In the genomic region with DNA sequence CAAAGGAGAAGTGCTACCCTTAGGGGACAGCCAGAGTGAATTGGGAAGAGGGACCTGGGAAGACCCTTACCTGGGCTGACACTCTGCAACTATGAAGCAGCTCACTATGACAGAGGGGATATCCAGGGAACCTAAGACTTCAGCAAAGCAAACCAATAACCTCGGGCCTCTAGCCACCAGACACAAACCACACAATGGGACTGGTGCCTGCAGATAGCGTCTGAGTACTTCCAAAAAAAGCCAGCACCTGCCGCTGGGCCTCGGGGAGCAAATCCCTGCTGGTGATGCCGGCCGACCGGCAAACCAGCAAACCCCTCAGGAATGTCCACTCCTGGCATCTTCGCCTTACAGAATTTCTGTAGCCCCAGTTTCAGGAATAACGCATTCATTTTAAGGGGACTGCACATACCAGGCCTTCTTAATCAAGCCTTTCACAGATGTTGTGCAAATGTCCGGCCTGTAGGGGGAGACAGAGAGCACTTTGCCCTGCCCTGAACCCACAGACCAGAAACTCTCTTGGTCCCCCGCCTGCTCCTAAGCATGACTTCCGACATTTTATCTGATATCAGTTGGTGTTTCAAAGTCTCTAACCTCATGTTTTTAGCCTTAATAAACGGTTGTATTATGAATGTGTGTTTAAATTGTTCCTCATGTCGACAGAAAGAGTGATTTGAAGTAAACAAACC, we compare ENCODE assay signal across 9 mouse cellular contexts. TPM values are rescaled to one million over a fixed set of nuclear protein-coding genes. Genes with fewer than 3 reads are reported as not detected.
DNase-seq lines count a peak whose midpoint lies in the region; ATAC-seq and TF ChIP-seq lines count a peak whose summit lies in the region.
"Had no signal": no experiment of that assay in that cellular context is flagged by ENCODE, and none has a peak within 500 bp of the region (broad histone marks: within the 10 kb centered on the region; RNA-seq: fewer than 3 reads in every experiment).

No protein-coding gene starts in this region.

- TF ChIP-seq RAD21 in MEL (IDR thresholded peaks at IDR 0.05; ENCODE audit: low read depth, low read length): no peak

- H3K27ac ChIP-seq in kidney, adult 2 months (ENCODE audit: insufficient read depth, low read depth, low read length): no peak overlapping the region
- H3K27ac ChIP-seq in kidney, embryonic 15.5 days: no peak overlapping the region
- H3K27ac ChIP-seq in MEL (ENCODE audit: control insufficient read depth, low read depth, low read length): no peak overlapping the region
- no peak overlapping the region for H3K27ac ChIP-seq in intestine, embryonic 15.5 days
- H3K27ac ChIP-seq in forebrain, embryonic 13.5 days: no peak overlapping the region
- H3K27ac ChIP-seq: embryonic facial prominence, embryonic 12.5 days had no signal

- no peaks in the 10 kb centered on the region for H3K9me3 ChIP-seq in kidney, embryonic 15.5 days (replicated peaks)
- no peaks in the 10 kb centered on the region for H3K9me3 ChIP-seq in MEL (replicated peaks; ENCODE audit: insufficient read depth, low read length)
- H3K9me3 ChIP-seq in intestine, embryonic 15.5 days: no peaks in the 10 kb centered on the region
- H3K9me3 ChIP-seq in forebrain, embryonic 13.5 days (replicated peaks): no peaks in the 10 kb centered on the region; the same call in 1 of the 2 replicates
- H3K9me3 ChIP-seq: embryonic facial prominence, embryonic 12.5 days had no signal

- DNase-seq in kidney, adult 2 months: peak; percentile 38
- DNase-seq in MEL (ENCODE audit: low read depth, low spot score): peak; percentile 2
- peak; percentile 60 for DNase-seq in adrenal gland, postnatal 25 days

- H3K9ac ChIP-seq in kidney, embryonic 15.5 days: no peak overlapping the region
- no peak overlapping the region for H3K9ac ChIP-seq in MEL (ENCODE audit: control insufficient read depth, low read depth, low read length, poor library complexity, severe bottlenecking)
- no peak overlapping the region for H3K9ac ChIP-seq in intestine, embryonic 15.5 days
- H3K9ac ChIP-seq in forebrain, embryonic 13.5 days: no peak overlapping the region
- H3K9ac ChIP-seq: embryonic facial prominence, embryonic 12.5 days had no signal

- no peak overlapping the region for H3K4me3 ChIP-seq in kidney, adult 2 months (ENCODE audit: insufficient read depth, low read depth, low read length)
- no peak overlapping the region for H3K4me3 ChIP-seq in kidney, embryonic 15.5 days (replicated peaks)
- H3K4me3 ChIP-seq in MEL (ENCODE audit: control insufficient read depth in 1 of 2, insufficient read depth in 1 of 2, low read depth in 2 of 2, low read length in 2 of 2): no peak overlapping the region
- no peak overlapping the region for H3K4me3 ChIP-seq in intestine, embryonic 15.5 days (replicated peaks)
- no peak overlapping the region for H3K4me3 ChIP-seq in forebrain, embryonic 13.5 days
- H3K4me3 ChIP-seq: embryonic facial prominence, embryonic 12.5 days had no signal

- no peak for TF ChIP-seq EP300 in MEL (IDR thresholded peaks at IDR 0.05; ENCODE audit: low read depth in 1 of 2, low read length in 2 of 2)

- H3K4me2 ChIP-seq in kidney, embryonic 15.5 days: no peak overlapping the region
- no peak overlapping the region for H3K4me2 ChIP-seq in intestine, embryonic 15.5 days (replicated peaks)
- no peak overlapping the region for H3K4me2 ChIP-seq in forebrain, embryonic 13.5 days
- H3K4me2 ChIP-seq: embryonic facial prominence, embryonic 12.5 days had no signal

- no peaks in the 10 kb centered on the region for H3K27me3 ChIP-seq in kidney, adult 2 months (replicated peaks; ENCODE audit: control insufficient read depth, insufficient read depth, low read length)
- H3K27me3 ChIP-seq in kidney, embryonic 15.5 days: no peaks in the 10 kb centered on the region
- H3K27me3 ChIP-seq in MEL (ENCODE audit: control insufficient read depth in 1 of 2, insufficient read depth in 2 of 2, low read length in 2 of 2): no peaks in the 10 kb centered on the region
- no peaks in the 10 kb centered on the region for H3K27me3 ChIP-seq in intestine, embryonic 15.5 days (replicated peaks)
- no peaks in the 10 kb centered on the region for H3K27me3 ChIP-seq in forebrain, embryonic 13.5 days

- no peak for TF ChIP-seq POLR2A in kidney, adult 2 months (IDR thresholded peaks at IDR 0.05; ENCODE audit: low read depth, low read length)
- no peak for TF ChIP-seq POLR2A in MEL (IDR thresholded peaks at IDR 0.05; ENCODE audit: control insufficient read depth in 1 of 2, insufficient read depth in 1 of 2, low read depth in 1 of 2, low read length in 2 of 2, poor library complexity in 1 of 2)

- no peaks in the 10 kb centered on the region for H3K4me1 ChIP-seq in kidney, adult 2 months (ENCODE audit: control insufficient read depth, insufficient read depth, low read length)
- H3K4me1 ChIP-seq in kidney, embryonic 15.5 days: peaks cover 26% of the 10 kb centered on the region
- H3K4me1 ChIP-seq in MEL (ENCODE audit: control insufficient read depth in 1 of 2, insufficient read depth in 2 of 2, low read length in 2 of 2): no peaks in the 10 kb centered on the region
- H3K4me1 ChIP-seq in intestine, embryonic 15.5 days (replicated peaks): no peaks in the 10 kb centered on the region
- no peaks in the 10 kb centered on the region for H3K4me1 ChIP-seq in forebrain, embryonic 13.5 days
- H3K4me1 ChIP-seq: embryonic facial prominence, embryonic 12.5 days had no signal

- 54% methylated on average over 14 of the region's 14 CpGs for WGBS in kidney, adult 2 months
- 40% methylated on average over 14 of the region's 14 CpGs for WGBS in kidney, embryonic 15.5 days
- 31% methylated on average over 14 of the region's 14 CpGs for WGBS in intestine, embryonic 15.5 days
- 51% methylated on average over 14 of the region's 14 CpGs for WGBS in forebrain, embryonic 13.5 days

- no peaks in the 10 kb centered on the region for H3K79me2 ChIP-seq in MEL (ENCODE audit: control insufficient read depth, insufficient read depth, low read length, poor library complexity)

- H3K36me3 ChIP-seq in kidney, adult 2 months (ENCODE audit: control insufficient read depth, insufficient read depth, low read length): no peaks in the 10 kb centered on the region
- H3K36me3 ChIP-seq in kidney, embryonic 15.5 days: no peaks in the 10 kb centered on the region
- no peaks in the 10 kb centered on the region for H3K36me3 ChIP-seq in MEL (ENCODE audit: control insufficient read depth in 1 of 2, insufficient read depth in 2 of 2, low read length in 2 of 2)
- no peaks in the 10 kb centered on the region for H3K36me3 ChIP-seq in intestine, embryonic 15.5 days
- H3K36me3 ChIP-seq in forebrain, embryonic 13.5 days (ENCODE audit: poor library complexity, severe bottlenecking): no peaks in the 10 kb centered on the region
- H3K36me3 ChIP-seq: embryonic facial prominence, embryonic 12.5 days had no signal

- peak; percentile 63 for TF ChIP-seq CTCF in kidney, adult 2 months (conservative IDR thresholded peaks at IDR 0.05; ENCODE audit: insufficient read depth, insufficient read length, low read depth, low read length)
- TF ChIP-seq CTCF in MEL (IDR thresholded peaks at IDR 0.05 in 2 of 3, conservative IDR thresholded peaks at IDR 0.05 in 1 of 3; ENCODE audit: control insufficient read depth in 1 of 3, insufficient read depth in 1 of 3, low read depth in 2 of 3, low read length in 3 of 3, poor library complexity in 1 of 3, severe bottlenecking in 1 of 3): peak in 2 of 3 experiments; percentile 8 to 24; a peak in 2 of 6 replicates

- ATAC-seq in kidney, embryonic 15.5 days (replicated peaks; ENCODE audit: low FRiP score): no peak
- ATAC-seq in hematopoietic stem cell, adult 5-6 weeks (replicated peaks in 1 of 2; ENCODE audit: insufficient read depth in 1 of 2, low FRiP score in 2 of 2, low TSS enrichment in 1 of 2, low read depth in 1 of 2, poor library complexity in 2 of 2, severe bottlenecking in 2 of 2): peak; percentile 67 to 88
- peak; percentile 64; the same call in 1 of the 2 replicates for ATAC-seq in megakaryocyte, adult 5-6 weeks (ENCODE audit: poor library complexity, severe bottlenecking)
- no peak for ATAC-seq in intestine, embryonic 15.5 days
- ATAC-seq in forebrain, embryonic 13.5 days: no peak

TF ChIP-seq in MEL, 35 proteins besides CTCF, POLR2A, EP300 and RAD21:
- TF ChIP-seq ETS1 (IDR thresholded peaks at IDR 0.05; ENCODE audit: low read depth, low read length) (no peak), SMC3 (IDR thresholded peaks at IDR 0.05; ENCODE audit: low read depth, low read length) (no peak), USF2 (IDR thresholded peaks at IDR 0.05; ENCODE audit: borderline replicate concordance in 1 of 2, insufficient read depth in 1 of 2, low read depth in 1 of 2, low read length in 2 of 2) (no peak), BHLHE40 (IDR thresholded peaks at IDR 0.05; ENCODE audit: borderline replicate concordance, low read depth, low read length) (no peak), ZNF384 (IDR thresholded peaks at IDR 0.05; ENCODE audit: low read depth, low read length) (no peak)

RNA-seq across cellular contexts. Expression of gene D7Ertd443e, which starts 28.7 kb away (rescaled TPM):
- polyA plus RNA-seq in kidney, adult 2 months (2012; rRNA removed): 1.5 and 1.6 TPM in 2 replicates
- 0.08 and 0.10 TPM in 2 replicates for polyA plus RNA-seq in kidney, embryonic 15.5 days (2015; fragmentation: Nextera tagmentation; extraction: Ambion mirVana)
- not detected in 2 replicates for total RNA-seq in MEL (2012; rRNA removed)
- not detected for polyA plus RNA-seq in MEL (2012; ENCODE audit: insufficient read depth in 1 of 2, insufficient read length in 2 of 2, low read depth in 1 of 2, low replicate concordance in 2 of 2, missing spikeins in 1 of 2)
- 6.0 and 6.5 TPM in 2 replicates for total RNA-seq in adrenal gland, postnatal 25 days (2021)
- total RNA-seq in hematopoietic stem cell, adult 5-6 weeks (2017): 0.74 and 1.4 TPM in 2 replicates
- total RNA-seq in megakaryocyte, adult 5-6 weeks (2015): not detected in 2 replicates
- total RNA-seq in megakaryocyte, adult 5-6 weeks (2017): not detected in 2 replicates
- polyA plus RNA-seq in intestine, embryonic 15.5 days (2015; fragmentation: Nextera tagmentation; extraction: Ambion mirVana): 0.05 TPM in 1 of 2 replicates, not detected in the other
- polyA plus RNA-seq in forebrain, embryonic 13.5 days (2015; fragmentation: Nextera tagmentation; extraction: Ambion mirVana): 0.05 TPM in 1 of 2 replicates, not detected in the other

Comparison
In these comparisons a context has a peak if more than half of its experiments do, and no peak if none do; other contexts are left out.
1. DNase-seq: peak in every context shown above with its lines; median percentile 60 in adrenal gland, postnatal 25 days; 38 in kidney, adult 2 months; 2 in MEL.
2. ATAC-seq: peak in hematopoietic stem cell, adult 5-6 weeks (2 of 2) and megakaryocyte, adult 5-6 weeks (single experiment); none in kidney, embryonic 15.5 days (single experiment), intestine, embryonic 15.5 days (single experiment) and forebrain, embryonic 13.5 days (single experiment).